Mouse (Mus musculus) midbrain, embryonic 13.5 days (tissue): ENCODE results near the gene Tbc1d16. TPM values are rescaled to one million over a fixed set of nuclear protein-coding genes. Genes with fewer than 3 reads are reported as not detected.
"Not testable (repeated sequence)": the region's sequence is repeated elsewhere in the genome, so short reads cannot be mapped to it uniquely, and the experiment has no call there.

Experiments
- ATAC-seq: fragments of 200-750 bp; cut with Nextera tagmentation; 2 replicates; pipeline ENCODE4 v1.8.0; 2017; ENCODE audit warnings: mild to moderate bottlenecking, moderate TSS enrichment, moderate library complexity
- H3K27ac ChIP-seq: fragments of 300-500 bp; sonication (generic); 2 replicates; pipeline ENCODE4 v1.5.1; 2015; ENCODE audit warnings: inconsistent platforms, mild to moderate bottlenecking, moderate library complexity
- H3K27me3 ChIP-seq: fragments of 300-500 bp; sonication (generic); 2 replicates; pipeline ENCODE4 v1.6.1; 2015; ENCODE audit warnings: mild to moderate bottlenecking, inconsistent platforms
- H3K36me3 ChIP-seq: fragments of 300-500 bp; sonication (generic); 2 replicates; pipeline ENCODE4 v1.6.1; 2015; ENCODE audit warnings: mild to moderate bottlenecking, inconsistent platforms
- H3K4me1 ChIP-seq: fragments of 300-500 bp; sonication (generic); replicated peaks from 2 replicates; pipeline ENCODE4 v1.6.1; 2015; ENCODE audit warnings: inconsistent platforms
- H3K4me2 ChIP-seq: fragments of 300-500 bp; sonication (generic); replicated peaks from 2 replicates; pipeline ENCODE4 v1.6.1; 2015; ENCODE audit warnings: moderate library complexity, mild to moderate bottlenecking, inconsistent platforms
- H3K4me3 ChIP-seq: fragments of 300-500 bp; sonication (generic); replicated peaks from 2 replicates; pipeline ENCODE4 v1.5.1; 2015; ENCODE audit warnings: mild to moderate bottlenecking, inconsistent platforms
- H3K9ac ChIP-seq: fragments of 300-500 bp; sonication (generic); replicated peaks from 2 replicates; pipeline ENCODE4 v1.6.1; 2015; ENCODE audit warnings: mild to moderate bottlenecking, inconsistent platforms
- H3K9me3 ChIP-seq: fragments of 300-500 bp; sonication (generic); 2 replicates; pipeline ENCODE4 v1.6.1; 2016; ENCODE audit warnings: mild to moderate bottlenecking, inconsistent platforms
- WGBS: fragments of 180-500 bp; shearing (Covaris S2); methylation state at CpG from one replicate; pipeline ENCODE4 v1.1.7; 2015; 5-methylcytosine and 5-hydroxymethylcytosine counted together
- polyA plus RNA-seq: library from polyadenylated mRNA; unstranded; fragments of >200 nt; fragmentation: Nextera tagmentation; extraction: Ambion mirVana; gene quantifications from 2 replicates; pipeline ENCODE4 v1.2.1, GENCODE M21; 2015

Tbc1d16 gene
- polyA plus RNA-seq, 1 experiment from 2014 or later = 50.0 TPM

DNA sequence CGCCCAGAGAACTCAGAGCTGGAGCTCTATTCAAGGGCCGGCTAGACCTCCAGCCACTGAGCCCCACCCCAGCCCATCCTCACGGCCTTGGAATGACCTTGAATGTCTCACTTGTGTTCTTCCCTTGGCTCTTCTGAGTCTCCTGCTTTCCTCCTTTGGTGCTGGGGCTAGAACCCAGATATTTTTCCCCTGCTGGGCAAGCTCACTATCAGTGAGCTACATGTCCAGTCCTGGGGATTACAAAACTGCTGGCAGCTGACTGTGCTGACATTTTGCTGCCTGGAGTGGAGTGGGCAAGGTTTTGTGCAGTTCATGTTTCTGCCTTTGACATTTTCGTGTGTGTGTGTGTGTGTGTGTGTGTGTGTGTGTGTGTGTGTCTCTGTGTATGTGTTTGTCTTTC is 111.3 kb downstream of the Tbc1d16 start:
- ATAC-seq = no peak
- peaks cover 20% of the 10 kb centered on the region for H3K4me1 ChIP-seq
- no peak overlapping the region for H3K27ac ChIP-seq
- H3K36me3 ChIP-seq = no peaks in the 10 kb centered on the region
- no peak overlapping the region for H3K4me2 ChIP-seq
- WGBS = 72% methylated on average over 4 of the region's 4 CpGs
- peaks cover 5% of the 10 kb centered on the region; the same call in 1 of the 2 replicates for H3K27me3 ChIP-seq
- no peak overlapping the region for H3K4me3 ChIP-seq
- no peaks in the 10 kb centered on the region for H3K9me3 ChIP-seq
- H3K9ac ChIP-seq = no peak overlapping the region

- H3K4me3 ChIP-seq = no peak overlapping the region
- H3K27me3 ChIP-seq = peaks cover 10% of the 10 kb centered on the region
- no peak for ATAC-seq
- H3K36me3 ChIP-seq = no peaks in the 10 kb centered on the region
- no peak overlapping the region for H3K4me2 ChIP-seq
- no peaks in the 10 kb centered on the region for H3K9me3 ChIP-seq
- no peak overlapping the region for H3K9ac ChIP-seq
- H3K4me1 ChIP-seq = peaks cover 6% of the 10 kb centered on the region; the same call in 1 of the 2 replicates
- no peak overlapping the region for H3K27ac ChIP-seq
Measured at GRCm38 (mm10) chr11:119112721-119113120, 115.6 kb downstream of the Tbc1d16 start.

- Histone ChIP-seq H3K4me2 (no peak overlapping the region), H3K4me3 (no peak overlapping the region), H3K27ac (no peak overlapping the region), H3K27me3 (peaks cover 10% of the 10 kb centered on the region), H3K36me3 (no peaks in the 10 kb centered on the region), H3K4me1 (peaks cover 6% of the 10 kb centered on the region; the same call in 1 of the 2 replicates), H3K9me3 (no peaks in the 10 kb centered on the region), H3K9ac (no peak overlapping the region)
- peak; percentile 27; the same call in 1 of the 2 replicates for ATAC-seq
- 11% methylated on average over 7 of the region's 7 CpGs for WGBS
Measured at GRCm38 (mm10) chr11:119111345-119111744, 117.0 kb downstream of the Tbc1d16 start.

DNA sequence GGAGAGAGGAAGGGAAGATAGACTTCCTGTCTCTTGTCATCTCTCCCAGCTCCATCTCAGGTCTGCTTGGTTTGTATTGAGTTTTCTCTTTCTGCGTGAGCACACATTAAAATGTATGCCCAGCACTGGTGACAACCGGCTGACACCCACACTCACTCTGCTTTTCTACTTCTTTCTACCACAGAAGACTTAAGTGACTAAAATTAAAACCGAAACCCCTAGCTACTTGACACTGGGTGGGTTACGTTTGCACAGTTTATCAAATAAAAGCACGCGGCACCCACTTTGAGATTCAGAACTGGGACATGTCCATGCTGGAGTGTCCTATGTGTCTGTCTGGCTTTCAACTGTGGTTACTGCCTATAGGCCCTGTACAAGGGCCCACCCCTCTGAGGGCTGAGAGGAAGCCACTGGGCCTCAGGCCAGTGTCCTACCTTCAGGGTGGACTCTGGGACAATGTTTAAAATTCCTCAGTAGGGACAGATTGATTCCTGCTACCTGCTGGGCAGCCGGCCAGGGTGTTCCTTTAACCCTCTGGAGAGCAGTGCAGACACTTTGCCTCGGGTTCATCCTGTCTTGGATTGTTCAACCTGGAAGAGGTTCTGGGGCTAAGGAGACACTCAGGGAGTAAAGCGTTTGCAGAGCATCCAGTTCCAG is 118.8 kb downstream of the Tbc1d16 start:
- Histone ChIP-seq H3K27me3 (peaks cover 5% of the 10 kb centered on the region), H3K9me3 (no peaks in the 10 kb centered on the region), H3K4me3 (no peak overlapping the region), H3K9ac (no peak overlapping the region), H3K4me2 (no peak overlapping the region), H3K27ac (no peak overlapping the region), H3K36me3 (no peaks in the 10 kb centered on the region), H3K4me1 (peaks cover 7% of the 10 kb centered on the region)
- 83% methylated on average over 9 of the region's 9 CpGs for WGBS
- ATAC-seq = no peak

DNA sequence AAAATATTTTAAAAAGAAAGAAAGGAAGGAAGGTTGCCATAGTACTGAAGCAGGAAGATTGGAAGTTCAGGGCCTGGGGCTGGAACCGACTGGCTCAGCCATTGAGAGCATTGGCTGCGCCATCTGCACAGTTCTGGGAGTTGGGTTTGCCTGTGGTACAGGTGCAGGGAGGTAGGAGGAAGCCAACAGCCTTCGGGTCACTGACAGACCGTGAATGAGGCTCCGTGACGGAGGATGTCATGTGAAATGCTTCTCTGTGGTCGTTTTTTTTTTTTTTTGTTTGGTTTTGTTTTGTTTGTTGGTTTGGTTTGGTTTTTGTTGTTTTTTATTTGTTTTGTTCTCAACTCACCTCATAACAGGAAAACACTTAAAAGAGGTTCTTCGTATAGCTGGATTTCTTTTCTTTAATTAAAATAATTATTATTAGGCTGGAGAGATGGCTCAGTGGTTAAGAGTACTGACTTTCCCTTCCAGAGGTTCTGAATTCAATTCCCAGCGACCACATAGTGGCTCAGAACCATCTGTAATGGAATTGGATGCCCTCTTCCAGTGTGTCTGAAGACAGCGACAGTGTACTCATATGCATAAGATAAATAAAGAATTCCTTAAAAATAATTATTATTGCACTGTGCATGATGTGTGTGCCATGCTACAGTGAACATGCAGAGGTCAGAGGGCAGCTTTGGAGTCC is 119.6 kb downstream of the Tbc1d16 start:
- H3K27ac ChIP-seq = no peak overlapping the region
- no peaks in the 10 kb centered on the region for H3K9me3 ChIP-seq
- WGBS = 76% methylated on average over 10 of the region's 10 CpGs
- H3K4me2 ChIP-seq = no peak overlapping the region
- ATAC-seq = no peak
- no peak overlapping the region for H3K9ac ChIP-seq
- H3K27me3 ChIP-seq = peaks cover 5% of the 10 kb centered on the region
- H3K36me3 ChIP-seq = no peaks in the 10 kb centered on the region
- peaks cover 7% of the 10 kb centered on the region for H3K4me1 ChIP-seq
- no peak overlapping the region for H3K4me3 ChIP-seq

DNA sequence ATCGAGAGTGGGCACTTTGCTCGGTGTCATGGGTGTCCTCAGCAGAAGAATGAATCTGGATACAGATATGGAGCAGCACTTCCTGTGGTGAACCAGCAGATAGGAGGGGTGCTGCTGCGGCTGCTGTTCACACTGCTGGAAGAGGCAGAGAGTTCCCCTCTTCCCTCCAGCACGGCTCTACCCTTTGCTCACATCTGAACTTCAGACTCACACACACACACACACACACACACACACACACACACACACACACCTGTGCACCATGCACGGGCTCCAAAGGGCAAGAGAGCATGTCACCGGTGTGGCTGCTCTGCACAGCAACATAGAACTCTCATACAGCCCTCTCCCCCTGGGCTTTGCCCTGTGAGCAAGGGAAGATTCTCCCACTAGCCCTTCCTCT is 122.0 kb downstream of the Tbc1d16 start:
- ATAC-seq = peak; percentile 37; the same call in 1 of the 2 replicates

DNA sequence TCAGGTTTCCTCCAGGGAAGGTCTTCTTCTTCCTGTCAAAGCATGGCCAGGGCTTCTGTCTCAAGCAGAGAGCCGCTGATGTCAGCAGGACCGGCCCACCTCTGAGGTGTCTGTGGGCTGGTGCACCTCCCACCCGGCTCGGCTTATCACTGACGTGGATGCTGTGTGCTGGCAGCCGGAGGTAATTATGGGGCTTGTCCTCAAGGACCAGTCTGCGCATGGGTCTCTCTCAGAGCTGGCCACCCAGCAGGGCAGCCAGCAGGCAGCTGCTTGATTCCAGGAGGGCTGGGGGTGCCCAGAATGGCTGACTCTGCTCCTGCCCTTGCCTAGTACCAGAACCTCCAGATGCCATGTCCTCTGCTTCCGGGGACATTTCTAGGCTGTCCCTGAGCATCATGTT is 122.6 kb downstream of the Tbc1d16 start:
- Histone ChIP-seq H3K36me3 (no peaks in the 10 kb centered on the region), H3K27ac (no peak overlapping the region), H3K9me3 (no peaks in the 10 kb centered on the region), H3K4me1 (peaks cover 7% of the 10 kb centered on the region), H3K27me3 (peaks cover 5% of the 10 kb centered on the region), H3K9ac (0 out of 2 replicates have a peak overlapping the region, but pooled peaks have one; percentile 15), H3K4me3 (no peak overlapping the region), H3K4me2 (no peak overlapping the region)
- 0 out of 2 replicates have a peak, but pooled peaks have one; percentile 43 for ATAC-seq
- WGBS = 58% methylated on average over 8 of the region's 8 CpGs

More for the DNA sequence above, 122.0 kb downstream of the Tbc1d16 start:
- Histone ChIP-seq H3K4me3 (no peak overlapping the region), H3K27me3 (peaks cover 5% of the 10 kb centered on the region), H3K9me3 (no peaks in the 10 kb centered on the region), H3K4me1 (peaks cover 7% of the 10 kb centered on the region), H3K36me3 (no peaks in the 10 kb centered on the region), H3K9ac (no peak overlapping the region), H3K4me2 (no peak overlapping the region), H3K27ac (no peak overlapping the region)
- WGBS = 69% methylated on average over 6 of the region's 6 CpGs

- no peak overlapping the region for H3K4me3 ChIP-seq
- no peak overlapping the region for H3K9ac ChIP-seq
- no peak overlapping the region for H3K4me2 ChIP-seq
- no peaks in the 10 kb centered on the region for H3K9me3 ChIP-seq
- no peak overlapping the region for H3K27ac ChIP-seq
- peaks cover 5% of the 10 kb centered on the region for H3K27me3 ChIP-seq
- no peaks in the 10 kb centered on the region for H3K36me3 ChIP-seq
- ATAC-seq = no peak
- peaks cover 7% of the 10 kb centered on the region for H3K4me1 ChIP-seq
- WGBS = 79% methylated on average over 7 of the region's 7 CpGs
Measured at GRCm38 (mm10) chr11:119105071-119105609, 123.2 kb downstream of the Tbc1d16 start.

DNA sequence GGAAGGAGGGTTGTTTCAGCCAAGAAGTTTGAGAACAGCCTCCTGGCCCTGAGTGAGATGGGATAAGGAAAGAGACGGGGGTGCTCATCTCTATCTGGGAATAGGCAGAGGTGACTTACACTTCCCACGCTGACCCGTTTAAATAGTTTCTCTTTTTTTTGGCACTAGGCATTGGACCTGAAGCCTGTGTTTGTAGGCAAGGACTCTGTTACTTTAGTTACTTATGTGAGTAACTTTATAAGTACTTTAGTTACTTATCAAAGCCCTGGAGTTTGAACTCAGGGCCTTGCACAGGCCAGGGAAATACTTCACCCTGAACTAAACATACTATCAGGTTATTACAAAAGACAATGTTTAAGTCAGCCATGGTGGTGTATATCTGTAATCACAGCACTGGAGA is 124.3 kb downstream of the Tbc1d16 start:
- Histone ChIP-seq H3K4me1 (peaks cover 7% of the 10 kb centered on the region), H3K4me2 (no peak overlapping the region), H3K27me3 (peaks cover 5% of the 10 kb centered on the region), H3K9me3 (no peaks in the 10 kb centered on the region), H3K27ac (no peak overlapping the region), H3K36me3 (no peaks in the 10 kb centered on the region), H3K9ac (no peak overlapping the region), H3K4me3 (no peak overlapping the region)
- no peak for ATAC-seq
- 88% methylated on average over 3 of the region's 3 CpGs for WGBS

GRCm38 (mm10) chr11:119100355-119100754 is 127.9 kb downstream of the Tbc1d16 start:
- not testable (repeated sequence) for H3K9ac ChIP-seq, H3K27ac ChIP-seq, H3K36me3 ChIP-seq, H3K4me3 ChIP-seq, H3K4me1 ChIP-seq, H3K9me3 ChIP-seq, H3K27me3 ChIP-seq, ATAC-seq, H3K4me2 ChIP-seq
- WGBS = 69% methylated on average over 4 of the region's 4 CpGs

DNA sequence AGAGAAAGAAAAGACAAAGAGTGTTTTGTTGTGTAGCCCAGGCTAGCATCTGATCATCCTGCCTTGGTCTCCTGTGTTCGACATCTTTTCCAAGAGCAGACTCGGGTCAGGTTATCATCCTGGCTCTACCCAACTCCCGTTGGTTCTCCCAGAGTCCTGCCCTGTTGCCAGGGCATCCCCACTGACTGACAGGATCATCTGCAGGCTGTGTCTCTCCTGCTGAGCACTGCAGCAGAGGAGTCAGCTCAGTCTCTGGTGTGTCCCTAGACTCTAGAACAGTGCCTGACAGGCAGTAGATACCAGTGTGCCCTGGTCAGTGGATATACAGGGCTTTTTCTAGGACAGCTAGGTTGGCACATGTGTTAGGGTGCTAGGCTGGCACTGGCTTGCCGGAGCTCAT is 130.1 kb downstream of the Tbc1d16 start:
- no peak overlapping the region for H3K4me2 ChIP-seq
- no peak overlapping the region for H3K27ac ChIP-seq
- ATAC-seq = no peak
- H3K4me3 ChIP-seq = no peak overlapping the region
- 68% methylated on average over 4 of the region's 4 CpGs for WGBS
- H3K9ac ChIP-seq = no peak overlapping the region
- peaks cover 11% of the 10 kb centered on the region; the same call in 1 of the 2 replicates for H3K27me3 ChIP-seq
- H3K4me1 ChIP-seq = peaks cover 12% of the 10 kb centered on the region
- H3K9me3 ChIP-seq = no peaks in the 10 kb centered on the region
- H3K36me3 ChIP-seq = no peaks in the 10 kb centered on the region

DNA sequence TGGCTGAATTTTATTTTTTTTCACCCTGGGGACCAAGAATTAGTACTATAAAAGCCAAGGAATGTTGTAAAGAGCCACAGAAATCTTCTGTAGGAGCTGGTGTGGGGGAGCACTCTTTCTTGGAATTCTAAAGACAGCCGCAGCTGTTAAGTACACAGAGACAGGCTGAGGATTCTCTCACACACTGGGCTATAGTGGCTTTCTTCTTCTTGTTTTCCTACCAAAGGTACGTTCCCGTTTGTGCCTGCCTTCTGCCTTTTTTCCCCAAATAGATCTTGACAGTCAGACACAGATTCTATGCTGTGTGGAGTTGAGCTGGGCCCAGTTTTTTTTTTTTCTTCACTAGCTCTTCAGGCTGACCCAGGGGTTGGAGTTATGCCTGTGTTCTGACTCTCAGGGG is 132.9 kb downstream of the Tbc1d16 start:
- Histone ChIP-seq H3K27me3 (peaks cover 22% of the 10 kb centered on the region), H3K4me1 (peaks cover 21% of the 10 kb centered on the region), H3K9ac (0 out of 2 replicates have a peak overlapping the region, but pooled peaks have one; percentile 15), H3K27ac (no peak overlapping the region), H3K36me3 (no peaks in the 10 kb centered on the region), H3K4me2 (no peak overlapping the region), H3K4me3 (no peak overlapping the region), H3K9me3 (no peaks in the 10 kb centered on the region)
- 49% methylated on average over 3 of the region's 3 CpGs for WGBS
- ATAC-seq = no peak
